Mouse (Mus musculus): Measurements from ENCODE around the gene Als2cl. TPM values are rescaled to one million over a fixed set of nuclear protein-coding genes. Genes with fewer than 3 reads are reported as not detected.

The Als2cl gene
- polyA plus RNA-seq, 1 experiment from 2014 or later = 6.1 TPM

GRCm38 (mm10) chr9:110875288-110875695 lies 4.4 kb upstream of the Als2cl start:
- TF ChIP-seq CTCF (IDR thresholded peaks at IDR 0.05; ENCODE audit: low read depth) (no peak), EP300 (optimal IDR thresholded peaks at IDR 0.05) (no peak)
- no peaks in the 10 kb centered on the region for H3K27me3 ChIP-seq (ENCODE audit: control insufficient read depth, insufficient read depth, low read length)
- no peak overlapping the region for H3K9ac ChIP-seq (ENCODE audit: low read length)
- H3K4me3 ChIP-seq (ENCODE audit: low read depth, low read length) = no peak overlapping the region
- peaks cover 5% of the 10 kb centered on the region for H3K4me1 ChIP-seq (replicated peaks; ENCODE audit: control insufficient read depth, insufficient read depth)
- WGBS = 34% methylated on average over 6 of the region's 6 CpGs
- no peak overlapping the region for H3K27ac ChIP-seq (replicated peaks)
- no peaks in the 10 kb centered on the region for H3K9me3 ChIP-seq (ENCODE audit: control insufficient read depth, low read length)
- H3K4me2 ChIP-seq (replicated peaks; ENCODE audit: low read depth) = no peak overlapping the region
- ATAC-seq (ENCODE audit: low FRiP score, low TSS enrichment) = no peak
- DNase-seq (ENCODE audit: low spot score) = no peak
- no peaks in the 10 kb centered on the region for H3K36me3 ChIP-seq (ENCODE audit: control insufficient read depth, insufficient read depth, low read length)

- Histone ChIP-seq H3K27ac (replicated peaks) (peak overlapping the region; percentile 9; the same call in 1 of the 2 replicates), H3K4me3 (ENCODE audit: low read depth, low read length) (no peak overlapping the region), H3K36me3 (ENCODE audit: control insufficient read depth, insufficient read depth, low read length) (no peaks in the 10 kb centered on the region), H3K9ac (ENCODE audit: low read length) (no peak overlapping the region), H3K27me3 (ENCODE audit: control insufficient read depth, insufficient read depth, low read length) (no peaks in the 10 kb centered on the region), H3K4me1 (replicated peaks; ENCODE audit: control insufficient read depth, insufficient read depth) (peaks cover 5% of the 10 kb centered on the region), H3K9me3 (ENCODE audit: control insufficient read depth, low read length) (no peaks in the 10 kb centered on the region), H3K4me2 (replicated peaks; ENCODE audit: low read depth) (no peak overlapping the region)
- DNase-seq (ENCODE audit: low spot score) (no peak), ATAC-seq (ENCODE audit: low FRiP score, low TSS enrichment) (no peak)
- WGBS = 79% methylated on average over 1 of the region's 1 CpGs
- TF ChIP-seq EP300 (optimal IDR thresholded peaks at IDR 0.05) (no peak), CTCF (IDR thresholded peaks at IDR 0.05; ENCODE audit: low read depth) (no peak)
Measured at GRCm38 (mm10) chr9:110877353-110877752, 2.3 kb upstream of the Als2cl start.

DNA sequence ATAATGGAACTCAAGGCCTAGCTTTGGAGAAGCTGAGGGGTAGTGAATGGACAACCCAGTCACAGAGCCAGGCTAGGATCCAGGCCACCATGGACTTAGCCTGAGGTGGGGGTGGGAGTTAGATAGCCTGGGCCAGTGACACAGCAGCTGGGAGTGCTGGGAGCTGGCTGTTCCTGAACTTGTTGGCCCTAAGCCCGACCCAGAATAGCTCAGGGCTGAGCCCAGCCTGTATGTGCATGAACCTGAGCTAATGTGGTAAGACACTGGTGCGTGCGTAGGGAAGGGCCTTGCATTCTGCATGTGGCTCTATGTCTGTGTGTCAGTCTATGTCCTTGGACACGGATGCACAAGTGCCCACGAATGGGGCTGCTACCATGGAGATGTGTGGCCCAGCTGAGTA lies 1.8 kb upstream of the Als2cl start:
- no peak overlapping the region for H3K9ac ChIP-seq (ENCODE audit: low read length)
- H3K4me1 ChIP-seq (replicated peaks; ENCODE audit: control insufficient read depth, insufficient read depth) = peaks cover 5% of the 10 kb centered on the region
- DNase-seq (ENCODE audit: low spot score) (no peak), ATAC-seq (ENCODE audit: low FRiP score, low TSS enrichment) (no peak)
- TF ChIP-seq EP300 (optimal IDR thresholded peaks at IDR 0.05) = no peak
- TF ChIP-seq CTCF (IDR thresholded peaks at IDR 0.05; ENCODE audit: low read depth) = no peak
- WGBS = 74% methylated on average over 5 of the region's 5 CpGs
- H3K27ac ChIP-seq (replicated peaks) = peak overlapping the region; percentile 9; the same call in 1 of the 2 replicates
- H3K36me3 ChIP-seq (ENCODE audit: control insufficient read depth, insufficient read depth, low read length) = no peaks in the 10 kb centered on the region
- H3K4me3 ChIP-seq (ENCODE audit: low read depth, low read length) = no peak overlapping the region
- no peaks in the 10 kb centered on the region for H3K27me3 ChIP-seq (ENCODE audit: control insufficient read depth, insufficient read depth, low read length)
- no peaks in the 10 kb centered on the region for H3K9me3 ChIP-seq (ENCODE audit: control insufficient read depth, low read length)
- H3K4me2 ChIP-seq (replicated peaks; ENCODE audit: low read depth) = no peak overlapping the region

- Histone ChIP-seq H3K4me2 (replicated peaks; ENCODE audit: low read depth) (peak within 1 kb of the TSS; percentile 67), H3K9me3 (ENCODE audit: control insufficient read depth, low read length) (no peaks in the 10 kb centered on the region), H3K36me3 (ENCODE audit: control insufficient read depth, insufficient read depth, low read length) (no peaks in the 10 kb centered on the region; the same call in 1 of the 2 replicates), H3K4me3 (ENCODE audit: low read depth, low read length) (peak within 1 kb of the TSS; percentile 53), H3K9ac (ENCODE audit: low read length) (peak within 1 kb of the TSS; percentile 53), H3K27me3 (ENCODE audit: control insufficient read depth, insufficient read depth, low read length) (no peaks in the 10 kb centered on the region), H3K4me1 (replicated peaks; ENCODE audit: control insufficient read depth, insufficient read depth) (peaks cover 5% of the 10 kb centered on the region; the same call in 1 of the 2 replicates), H3K27ac (replicated peaks) (peak within 1 kb of the TSS; percentile 88)
- ATAC-seq (ENCODE audit: low FRiP score, low TSS enrichment) = peak; percentile 78
- TF ChIP-seq EP300 (optimal IDR thresholded peaks at IDR 0.05) (no peak), CTCF (IDR thresholded peaks at IDR 0.05; ENCODE audit: low read depth) (no peak)
- under 1% methylated on average over 51 of the region's 57 CpGs for WGBS
- DNase-seq (ENCODE audit: low spot score) = peak; percentile 91
Measured at GRCm38 (mm10) chr9:110879998-110880561, 410 bp downstream of the Als2cl start, which contains the start of gene Tmie. Gene Tmie (minus strand): TSS chr9:110880113.

DNA sequence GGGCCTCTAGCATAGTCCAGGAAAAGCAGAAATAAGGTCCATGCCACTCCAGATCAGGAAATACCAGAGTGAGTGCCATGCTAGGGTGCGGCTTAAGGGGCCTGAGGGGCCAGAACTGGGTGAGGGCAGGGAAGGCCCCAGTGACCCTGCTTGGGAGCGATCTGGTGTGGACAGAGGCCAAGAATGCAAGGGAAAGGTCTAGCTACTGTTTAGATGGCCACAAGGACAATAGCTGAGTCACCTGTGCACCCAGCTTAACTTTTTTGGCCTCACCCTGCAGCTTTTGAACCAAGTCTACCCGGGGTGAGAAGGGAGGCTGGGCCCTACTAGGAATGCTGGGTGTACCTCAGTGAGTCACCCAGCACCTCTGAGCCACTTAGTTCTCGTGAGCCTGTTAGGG lies 1.1 kb downstream of the Als2cl start:
- 51% methylated on average over 4 of the region's 4 CpGs for WGBS
- Histone ChIP-seq H3K9me3 (ENCODE audit: control insufficient read depth, low read length) (no peaks in the 10 kb centered on the region), H3K4me2 (replicated peaks; ENCODE audit: low read depth) (peak overlapping the region; percentile 67), H3K9ac (ENCODE audit: low read length) (peak overlapping the region; percentile 53), H3K36me3 (ENCODE audit: control insufficient read depth, insufficient read depth, low read length) (no peaks in the 10 kb centered on the region; the same call in 1 of the 2 replicates), H3K4me3 (ENCODE audit: low read depth, low read length) (peak overlapping the region; percentile 53), H3K27ac (replicated peaks) (peak overlapping the region; percentile 88), H3K27me3 (ENCODE audit: control insufficient read depth, insufficient read depth, low read length) (no peaks in the 10 kb centered on the region), H3K4me1 (replicated peaks; ENCODE audit: control insufficient read depth, insufficient read depth) (peaks cover 5% of the 10 kb centered on the region; the same call in 1 of the 2 replicates)
- ATAC-seq (ENCODE audit: low FRiP score, low TSS enrichment) = peak; percentile 87
- TF ChIP-seq EP300 (optimal IDR thresholded peaks at IDR 0.05) (peak; percentile 20), CTCF (IDR thresholded peaks at IDR 0.05; ENCODE audit: low read depth) (no peak)
- peak; percentile 76 for DNase-seq (ENCODE audit: low spot score)

- WGBS = 60% methylated on average over 7 of the region's 7 CpGs
- DNase-seq (ENCODE audit: low spot score) (no peak), ATAC-seq (ENCODE audit: low FRiP score, low TSS enrichment) (no peak)
- TF ChIP-seq CTCF (IDR thresholded peaks at IDR 0.05; ENCODE audit: low read depth) = no peak
- no peak for TF ChIP-seq EP300 (optimal IDR thresholded peaks at IDR 0.05)
- Histone ChIP-seq H3K27ac (replicated peaks) (peak overlapping the region; percentile 88), H3K4me3 (ENCODE audit: low read depth, low read length) (no peak overlapping the region), H3K9me3 (ENCODE audit: control insufficient read depth, low read length) (no peaks in the 10 kb centered on the region), H3K36me3 (ENCODE audit: control insufficient read depth, insufficient read depth, low read length) (no peaks in the 10 kb centered on the region; the same call in 1 of the 2 replicates), H3K4me2 (replicated peaks; ENCODE audit: low read depth) (peak overlapping the region; percentile 5; the same call in 1 of the 2 replicates), H3K4me1 (replicated peaks; ENCODE audit: control insufficient read depth, insufficient read depth) (peaks cover 5% of the 10 kb centered on the region; the same call in 1 of the 2 replicates), H3K27me3 (ENCODE audit: control insufficient read depth, insufficient read depth, low read length) (no peaks in the 10 kb centered on the region), H3K9ac (ENCODE audit: low read length) (no peak overlapping the region)
Measured at GRCm38 (mm10) chr9:110881953-110882352, 2.3 kb downstream of the Als2cl start.

Measured in stomach, postnatal 0 days (tissue).